Mouse (Mus musculus): ENCODE results near the gene Psmc3ip.

Psmc3ip gene

GRCm38 (mm10) chr11:101078121-101078520 lies 17.1 kb downstream of the Psmc3ip start, which contains the start of gene Hsd17b1:
Gene Hsd17b1 (plus strand): TSS chr11:101078411.
- no peak for DNase-seq

- DNase-seq = no peak
Measured at GRCm38 (mm10) chr11:101071810-101072428, 23.3 kb downstream of the Psmc3ip start.

- no peak for DNase-seq
Measured at GRCm38 (mm10) chr11:101070987-101071386, 24.2 kb downstream of the Psmc3ip start.

- no peak for DNase-seq
Measured at GRCm38 (mm10) chr11:101070189-101070527, 25.1 kb downstream of the Psmc3ip start.

GRCm38 (mm10) chr11:101069391-101070188 lies 25.6 kb downstream of the Psmc3ip start, which contains the start of gene Naglu:
Gene Naglu (plus strand): TSS chr11:101070012.
- DNase-seq = peak; percentile 97

GRCm38 (mm10) chr11:101066549-101067412 lies 28.5 kb downstream of the Psmc3ip start:
- DNase-seq = peak; percentile 94

GRCm38 (mm10) chr11:101065002-101065401 lies 30.2 kb downstream of the Psmc3ip start:
- DNase-seq = peak; percentile 4

GRCm38 (mm10) chr11:101064462-101064861 lies 30.8 kb downstream of the Psmc3ip start:
- DNase-seq = no peak

- DNase-seq = peak; percentile 36
Measured at GRCm38 (mm10) chr11:101063676-101064327, 31.4 kb downstream of the Psmc3ip start.

GRCm38 (mm10) chr11:101062971-101063675 lies 32.1 kb downstream of the Psmc3ip start:
- DNase-seq = peak; percentile 36

GRCm38 (mm10) chr11:101062165-101062884 lies 32.9 kb downstream of the Psmc3ip start:
- DNase-seq = peak; percentile 35

GRCm38 (mm10) chr11:101061049-101061448 lies 34.2 kb downstream of the Psmc3ip start:
- DNase-seq = no peak

- DNase-seq = peak; percentile 53
Measured at GRCm38 (mm10) chr11:101060126-101060525, 35.1 kb downstream of the Psmc3ip start.

- DNase-seq = no peak
Measured at GRCm38 (mm10) chr11:101059473-101059872, 35.8 kb downstream of the Psmc3ip start.

- DNase-seq = peak; percentile 22
Measured at GRCm38 (mm10) chr11:101058726-101059125, 36.5 kb downstream of the Psmc3ip start.

GRCm38 (mm10) chr11:101057860-101058259 lies 37.4 kb downstream of the Psmc3ip start:
- peak; percentile 85 for DNase-seq

- DNase-seq = peak; percentile 13
Measured at GRCm38 (mm10) chr11:101056885-101057284, 38.4 kb downstream of the Psmc3ip start.

GRCm38 (mm10) chr11:101055418-101055817 lies 39.8 kb downstream of the Psmc3ip start:
- no peak for DNase-seq

GRCm38 (mm10) chr11:101053974-101054373 lies 41.3 kb downstream of the Psmc3ip start:
- no peak for DNase-seq

- no peak for DNase-seq
Measured at GRCm38 (mm10) chr11:101052751-101053473, 42.3 kb downstream of the Psmc3ip start.

GRCm38 (mm10) chr11:101051617-101052016 lies 43.6 kb downstream of the Psmc3ip start:
- DNase-seq = no peak
